Mouse (Mus musculus) intestine, embryonic 14.5 days (tissue): ENCODE results near the gene Itgam. TPM values are rescaled to one million over a fixed set of nuclear protein-coding genes. Genes with fewer than 3 reads are reported as not detected.

Experiments
- ATAC-seq: fragments of 200-750 bp; cut with Nextera tagmentation; replicated peaks from 2 replicates; pipeline ENCODE4 v1.8.0; 2017; ENCODE audit warnings: low read depth, moderate number of reproducible peaks, moderate TSS enrichment, moderate library complexity; ENCODE audit not compliant: low FRiP score, low TSS enrichment
- DNase-seq: peaks from one replicate; pipeline ENCODE4 v3.0.0-alpha.2; 2018; ENCODE audit warnings: low spot score
- H3K27ac ChIP-seq: fragments of 300-500 bp; sonication (generic); 2 replicates; pipeline ENCODE4 v1.5.1; 2014; ENCODE audit warnings: low read depth, mild to moderate bottlenecking, control low read depth
- H3K27me3 ChIP-seq: fragments of 300-500 bp; sonication (generic); replicated peaks from 2 replicates; pipeline ENCODE4 v1.6.1; 2014; ENCODE audit warnings: low read length, control low read depth; ENCODE audit not compliant: control insufficient read depth, insufficient read depth
- H3K36me3 ChIP-seq: fragments of 300-500 bp; sonication (generic); 2 replicates; pipeline ENCODE4 v1.6.1; 2014; ENCODE audit warnings: low read length, control low read depth; ENCODE audit not compliant: control insufficient read depth, insufficient read depth
- H3K4me1 ChIP-seq: fragments of 300-500 bp; sonication (generic); replicated peaks from 2 replicates; pipeline ENCODE4 v1.6.1; 2014; ENCODE audit warnings: low read length, control low read depth, mixed read lengths; ENCODE audit not compliant: control insufficient read depth, insufficient read depth
- H3K4me2 ChIP-seq: fragments of 300-500 bp; sonication (generic); 2 replicates; pipeline ENCODE4 v1.6.1; 2014; ENCODE audit warnings: low read length
- H3K4me3 ChIP-seq: fragments of 300-500 bp; sonication (generic); 2 replicates; pipeline ENCODE4 v1.5.1; 2014; ENCODE audit warnings: low read depth, low read length, control low read depth, mixed read lengths
- H3K9ac ChIP-seq: fragments of 300-500 bp; sonication (generic); 2 replicates; pipeline ENCODE4 v1.6.1; 2014; ENCODE audit warnings: mild to moderate bottlenecking, low read length
- H3K9me3 ChIP-seq: fragments of 300-500 bp; sonication (generic); 2 replicates; pipeline ENCODE4 v1.6.1; 2016; ENCODE audit warnings: low read length, control low read depth; ENCODE audit not compliant: control insufficient read depth
- WGBS: fragments of 180-500 bp; shearing (Covaris S2); extraction: QIAGEN DNeasy Blood & Tissue Kit; methylation state at CpG from one replicate; pipeline ENCODE4 v1.1.7; 2014; 5-methylcytosine and 5-hydroxymethylcytosine counted together
- polyA plus RNA-seq: library from polyadenylated mRNA; unstranded; fragments of >200 nt; fragmentation: Nextera tagmentation; extraction: Ambion mirVana; gene quantifications from 2 replicates; pipeline ENCODE4 v1.2.1, GENCODE M21; 2014

The Itgam gene
- polyA plus RNA-seq, 1 experiment from 2014 or later, result 1.7 TPM

DNA sequence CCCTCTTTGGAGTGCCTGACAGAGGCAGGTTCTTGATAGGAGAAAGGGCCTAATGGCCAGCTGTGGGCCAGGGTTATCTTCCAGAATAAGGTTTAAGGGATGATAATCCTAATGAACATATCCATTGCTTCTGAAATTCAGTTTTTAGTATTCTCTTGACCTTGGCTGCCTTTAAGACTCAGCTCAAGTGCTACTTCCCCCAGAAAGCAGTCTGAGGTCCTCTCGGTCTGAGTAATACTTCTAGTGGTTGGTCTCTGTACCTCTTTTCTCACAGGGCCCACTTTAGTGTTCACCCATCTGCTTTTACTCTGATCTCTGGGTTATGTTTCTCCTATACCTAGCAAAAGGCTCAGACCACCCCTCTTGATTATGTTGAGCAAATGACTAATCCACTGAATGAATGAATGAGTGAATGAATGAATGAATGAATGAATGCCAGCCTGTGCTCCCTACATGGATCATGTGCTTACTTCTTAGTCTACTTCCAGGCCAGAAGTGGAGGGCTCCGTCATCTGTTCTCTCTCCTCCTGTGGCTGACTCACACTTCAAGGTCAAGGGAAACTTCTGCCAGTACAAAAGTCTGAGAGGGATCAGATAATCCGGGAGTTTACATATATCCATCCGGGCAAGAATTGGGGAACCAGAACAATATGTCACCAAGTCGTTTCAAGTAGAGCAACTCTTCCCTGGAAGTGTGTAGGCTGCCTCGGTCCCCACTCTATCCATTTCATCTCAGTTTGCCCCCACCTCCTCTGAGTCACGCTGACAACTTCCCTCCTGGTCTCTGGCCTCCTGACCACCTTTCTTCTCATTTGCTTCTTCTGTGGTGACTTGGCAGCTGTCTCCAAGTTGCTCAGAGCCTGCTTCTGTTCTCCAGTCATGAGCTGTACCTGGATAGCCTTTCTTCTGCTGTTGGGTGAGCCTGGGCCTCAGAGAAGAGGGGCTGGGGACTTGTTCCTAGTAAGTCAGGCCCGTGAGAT, 66.6 kb downstream of the Itgam start, which contains the start of gene Itgax:
Itgax (plus strand) TSS at position 807 of the 980 bp plus-strand sequence.
- Histone ChIP-seq H3K4me3 (no peak within 1 kb of the TSS), H3K4me1 (no peaks in the 10 kb centered on the region), H3K4me2 (no peak within 1 kb of the TSS), H3K27me3 (no peaks in the 10 kb centered on the region), H3K36me3 (no peaks in the 10 kb centered on the region), H3K27ac (no peak within 1 kb of the TSS), H3K9me3 (no peaks in the 10 kb centered on the region), H3K9ac (no peak within 1 kb of the TSS)
- DNase-seq (no peak), ATAC-seq (no peak)
- 77% methylated on average over 8 of the region's 8 CpGs for WGBS

DNA sequence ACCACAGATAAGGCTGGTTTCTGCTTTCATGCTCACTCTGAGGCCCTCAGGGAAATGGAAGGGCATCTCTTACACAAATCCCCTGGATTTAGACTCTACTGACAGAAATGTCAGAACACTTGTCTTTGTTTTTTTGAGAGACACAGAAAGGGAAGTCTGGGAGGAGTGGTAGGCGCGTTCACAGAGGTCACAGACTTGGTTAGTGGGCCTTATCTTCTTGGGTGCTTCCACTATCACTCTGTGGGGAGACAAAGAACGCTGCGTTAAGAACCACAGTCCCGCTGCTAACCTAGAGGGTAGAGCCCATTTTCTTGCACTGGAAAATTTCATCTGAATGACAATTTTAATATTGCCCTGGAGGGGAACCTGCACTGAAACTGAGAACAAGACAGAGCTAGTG, 69.7 kb downstream of the Itgam start:
- DNase-seq, result no peak

DNA sequence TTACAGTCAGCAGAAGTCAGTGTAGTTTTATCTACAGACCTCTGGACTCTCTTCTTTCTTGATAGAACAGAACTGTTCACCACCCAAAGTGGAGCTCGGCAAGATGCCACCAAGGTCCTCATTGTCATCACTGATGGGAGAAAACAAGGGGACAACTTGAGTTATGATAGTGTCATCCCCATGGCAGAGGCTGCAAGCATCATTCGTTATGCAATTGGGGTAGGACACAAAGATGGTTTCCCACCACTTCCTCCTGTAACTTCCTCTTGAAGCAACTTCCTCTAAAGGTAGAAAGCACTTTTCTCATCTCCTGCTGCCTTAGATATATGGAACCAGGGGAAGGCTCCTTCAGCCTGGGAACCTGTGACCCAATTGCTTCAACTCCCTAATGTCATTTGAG, 71.2 kb downstream of the Itgam start:
- Histone ChIP-seq H3K9ac (no peak overlapping the region), H3K27me3 (no peaks in the 10 kb centered on the region), H3K4me3 (no peak overlapping the region), H3K4me1 (no peaks in the 10 kb centered on the region), H3K9me3 (no peaks in the 10 kb centered on the region), H3K36me3 (no peaks in the 10 kb centered on the region), H3K27ac (no peak overlapping the region), H3K4me2 (no peak overlapping the region)
- DNase-seq (no peak), ATAC-seq (no peak)
- WGBS, result 81% methylated on average over 2 of the region's 2 CpGs

More for the DNA sequence above, 69.7 kb downstream of the Itgam start:
- no peak overlapping the region for H3K4me2 ChIP-seq
- WGBS, result 74% methylated on average over 5 of the region's 5 CpGs
- no peak overlapping the region for H3K4me3 ChIP-seq
- H3K27me3 ChIP-seq, result no peaks in the 10 kb centered on the region
- H3K9ac ChIP-seq, result no peak overlapping the region
- no peak for ATAC-seq
- no peaks in the 10 kb centered on the region for H3K9me3 ChIP-seq
- no peaks in the 10 kb centered on the region for H3K4me1 ChIP-seq
- no peak overlapping the region for H3K27ac ChIP-seq
- H3K36me3 ChIP-seq, result no peaks in the 10 kb centered on the region

DNA sequence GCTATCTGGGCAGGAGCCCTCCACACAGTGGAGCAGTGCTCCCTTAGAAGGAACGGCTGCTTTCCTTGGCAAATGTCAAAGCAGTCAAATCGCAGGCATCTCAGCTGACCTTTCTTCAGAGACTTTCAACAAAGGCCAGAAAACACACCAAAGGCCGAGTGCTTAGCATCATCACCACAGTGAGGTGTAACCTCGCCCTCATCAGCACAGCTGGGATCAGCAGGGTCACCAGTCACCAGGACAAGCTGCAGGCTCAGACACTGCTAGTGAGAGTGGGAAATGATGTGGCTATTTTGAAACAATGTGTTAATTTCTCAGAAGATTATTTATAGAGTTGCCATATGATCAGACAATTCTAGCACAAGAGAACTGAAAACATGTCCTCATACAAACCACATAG, 74.5 kb downstream of the Itgam start:
- Histone ChIP-seq H3K27me3 (no peaks in the 10 kb centered on the region), H3K9ac (no peak overlapping the region), H3K4me1 (no peaks in the 10 kb centered on the region), H3K4me3 (no peak overlapping the region), H3K27ac (no peak overlapping the region), H3K9me3 (0 out of 2 replicates have a peak, but pooled peaks cover 2% of the 10 kb centered on the region), H3K36me3 (no peaks in the 10 kb centered on the region), H3K4me2 (no peak overlapping the region)
- ATAC-seq (no peak), DNase-seq (no peak)
- 35% methylated on average over 4 of the region's 4 CpGs for WGBS

DNA sequence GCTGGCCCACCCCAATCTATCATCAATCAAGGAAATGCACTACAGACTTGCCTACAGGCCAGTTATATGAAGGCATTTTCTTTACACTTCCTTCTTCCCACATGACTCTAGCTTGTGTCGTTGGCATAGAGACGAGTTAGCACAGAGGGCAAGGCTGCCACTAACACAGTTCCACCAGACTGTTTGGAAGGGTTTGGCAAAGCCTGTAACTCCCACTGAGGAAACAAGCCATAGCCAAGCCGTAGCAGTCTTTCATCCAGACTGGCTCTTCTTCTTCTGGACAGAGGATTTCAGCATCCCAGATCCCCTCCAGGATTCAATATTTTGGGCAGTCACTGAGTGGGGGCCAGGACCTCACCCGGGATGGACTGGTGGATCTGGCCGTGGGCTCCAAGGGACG, 77.2 kb downstream of the Itgam start:
- no peak overlapping the region for H3K4me3 ChIP-seq
- no peak overlapping the region for H3K4me2 ChIP-seq
- H3K4me1 ChIP-seq, result no peaks in the 10 kb centered on the region
- no peak overlapping the region for H3K9ac ChIP-seq
- ATAC-seq (no peak), DNase-seq (no peak)
- no peaks in the 10 kb centered on the region for H3K27me3 ChIP-seq
- no peak overlapping the region for H3K27ac ChIP-seq
- WGBS, result 89% methylated on average over 6 of the region's 6 CpGs
- 0 out of 2 replicates have a peak, but pooled peaks cover 2% of the 10 kb centered on the region for H3K9me3 ChIP-seq
- H3K36me3 ChIP-seq, result no peaks in the 10 kb centered on the region

DNA sequence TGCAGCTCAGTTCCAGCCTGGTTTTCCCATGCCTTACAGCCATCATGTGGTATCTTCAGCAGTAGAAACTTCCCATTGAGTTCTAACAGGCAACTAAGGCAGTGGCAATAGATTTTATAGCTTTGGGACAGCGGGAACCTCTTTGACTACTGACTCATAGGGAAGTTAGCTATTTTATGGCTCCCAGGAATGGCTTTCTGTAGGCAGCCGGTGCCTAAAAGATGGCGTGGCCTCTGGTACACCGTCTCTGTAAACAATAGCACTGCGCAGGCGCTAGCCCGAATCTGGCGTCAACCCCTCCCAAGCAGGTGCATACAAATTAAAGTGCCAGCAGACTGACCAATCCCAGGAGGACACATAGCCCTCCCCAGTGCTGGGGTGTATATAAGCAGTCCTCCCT, 88.5 kb downstream of the Itgam start:
- no peak overlapping the region for H3K9ac ChIP-seq
- WGBS, result 57% methylated on average over 8 of the region's 8 CpGs
- H3K4me1 ChIP-seq, result no peaks in the 10 kb centered on the region
- H3K27me3 ChIP-seq, result no peaks in the 10 kb centered on the region
- H3K36me3 ChIP-seq, result no peaks in the 10 kb centered on the region
- H3K27ac ChIP-seq, result no peak overlapping the region
- no peak for ATAC-seq
- no peak overlapping the region for H3K4me2 ChIP-seq
- no peak for DNase-seq
- no peak overlapping the region for H3K4me3 ChIP-seq
- H3K9me3 ChIP-seq, result no peaks in the 10 kb centered on the region

DNA sequence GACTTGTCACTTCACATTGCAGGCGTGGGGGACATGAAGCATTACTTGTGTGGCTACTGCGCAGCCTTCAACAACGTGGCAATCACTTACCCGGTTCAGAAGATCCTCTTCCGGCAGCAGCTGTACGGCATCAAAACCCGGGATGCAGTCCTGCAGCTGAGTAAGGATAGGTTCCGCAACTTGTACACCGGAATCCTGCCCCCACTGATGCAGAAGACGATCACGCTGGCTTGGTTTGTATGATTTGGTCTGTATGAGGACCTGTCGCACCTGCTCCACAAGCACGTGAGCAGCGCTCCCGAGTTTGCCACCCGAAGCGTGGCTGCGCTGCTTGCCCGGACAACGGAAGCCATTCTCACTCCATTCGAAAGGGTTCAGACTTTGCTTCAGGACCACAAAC, 91.6 kb downstream of the Itgam start, which contains the start of gene Itgad:
Itgad (plus strand) TSS at position 301 of the 400 bp plus-strand sequence.
- Histone ChIP-seq H3K9me3 (no peaks in the 10 kb centered on the region), H3K4me1 (no peaks in the 10 kb centered on the region), H3K27me3 (no peaks in the 10 kb centered on the region), H3K4me2 (no peak within 1 kb of the TSS), H3K9ac (no peak within 1 kb of the TSS), H3K4me3 (no peak within 1 kb of the TSS), H3K36me3 (no peaks in the 10 kb centered on the region), H3K27ac (no peak within 1 kb of the TSS)
- DNase-seq, result no peak
- WGBS, result 93% methylated on average over 21 of the region's 21 CpGs
- ATAC-seq, result no peak

DNA sequence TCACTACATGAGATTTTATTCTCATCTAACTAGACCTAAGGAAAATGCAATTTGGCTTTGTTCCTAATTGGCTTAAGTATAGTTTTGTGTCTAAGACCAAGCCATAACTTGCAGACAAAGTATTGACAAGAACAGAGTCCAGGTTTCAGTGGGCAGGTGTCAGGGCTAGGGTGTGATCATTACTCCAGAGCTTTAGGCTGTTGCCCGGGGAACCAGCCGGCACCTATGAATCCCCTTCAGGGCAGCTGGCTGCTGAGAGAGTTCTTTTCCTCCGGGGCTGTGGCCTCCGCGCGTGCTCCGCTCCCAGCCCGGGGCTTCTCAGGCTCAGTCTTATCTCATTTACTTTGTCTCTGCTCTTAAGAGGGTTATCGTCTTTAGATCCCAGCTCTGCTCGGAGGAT, 92.5 kb downstream of the Itgam start:
- Histone ChIP-seq H3K4me2 (no peak overlapping the region), H3K9me3 (no peaks in the 10 kb centered on the region), H3K27ac (no peak overlapping the region), H3K27me3 (no peaks in the 10 kb centered on the region), H3K9ac (no peak overlapping the region), H3K4me1 (no peaks in the 10 kb centered on the region), H3K36me3 (no peaks in the 10 kb centered on the region), H3K4me3 (no peak overlapping the region)
- ATAC-seq (no peak), DNase-seq (no peak)
- WGBS, result 59% methylated on average over 10 of the region's 10 CpGs
